Mouse (Mus musculus): Measurements from ENCODE around the gene Gm1113.

The Gm1113 gene

GRCm38 (mm10) chr9:35482014-35482898 lies 35.8 kb downstream of the Gm1113 start:
- DNase-seq (ENCODE audit: low spot score in 2 of 2) = no peak

GRCm38 (mm10) chr9:35479456-35479855 lies 38.6 kb downstream of the Gm1113 start:
- no peak for DNase-seq (ENCODE audit: low spot score in 2 of 2)

GRCm38 (mm10) chr9:35475394-35475793 lies 42.7 kb downstream of the Gm1113 start:
- DNase-seq (ENCODE audit: low spot score in 2 of 2) = no peak

- no peak for DNase-seq (ENCODE audit: low spot score in 2 of 2)
Observed at GRCm38 (mm10) chr9:35474104-35474724, 43.9 kb downstream of the Gm1113 start.

- DNase-seq (ENCODE audit: low spot score in 2 of 2) = no peak
Observed at GRCm38 (mm10) chr9:35468913-35469312, 49.2 kb downstream of the Gm1113 start.

- DNase-seq (ENCODE audit: low spot score in 2 of 2) = no peak
Observed at GRCm38 (mm10) chr9:35467264-35467817, 50.7 kb downstream of the Gm1113 start.

GRCm38 (mm10) chr9:35459594-35459993 lies 58.5 kb downstream of the Gm1113 start:
- DNase-seq (ENCODE audit: low spot score in 2 of 2) = no peak
